Mouse (Mus musculus) limb, embryonic 12.5 days (tissue): ENCODE data around the gene Sec14l5. TPM values are rescaled to one million over a fixed set of nuclear protein-coding genes. Genes with fewer than 3 reads are reported as not detected.

Source experiments
- ATAC-seq: fragments of 200-750 bp; cut with Nextera tagmentation; 2 replicates; pipeline ENCODE4 v1.8.0; 2017; ENCODE audit warnings: low read depth, moderate TSS enrichment; ENCODE audit not compliant: insufficient number of reproducible peaks, insufficient read depth, low FRiP score, low TSS enrichment
- H3K27ac ChIP-seq: fragments of 300-500 bp; sonication (generic); 2 replicates; pipeline ENCODE4 v1.5.1; 2016; ENCODE audit warnings: mild to moderate bottlenecking, moderate library complexity
- H3K27me3 ChIP-seq: fragments of 300-500 bp; sonication (generic); 2 replicates; pipeline ENCODE4 v1.6.1; 2016; ENCODE audit warnings: mild to moderate bottlenecking, moderate library complexity
- H3K36me3 ChIP-seq: fragments of 300-500 bp; sonication (generic); 2 replicates; pipeline ENCODE4 v1.6.1; 2016; ENCODE audit warnings: mild to moderate bottlenecking, moderate library complexity
- H3K4me1 ChIP-seq: fragments of 300-500 bp; sonication (generic); replicated peaks from 2 replicates; pipeline ENCODE4 v1.6.1; 2016
- H3K4me2 ChIP-seq: fragments of 300-500 bp; sonication (generic); 2 replicates; pipeline ENCODE4 v1.6.1; 2016; ENCODE audit warnings: mild to moderate bottlenecking, moderate library complexity
- H3K4me3 ChIP-seq: fragments of 300-500 bp; sonication (generic); replicated peaks from 2 replicates; pipeline ENCODE4 v1.5.1; 2016; ENCODE audit warnings: mild to moderate bottlenecking
- H3K9ac ChIP-seq: fragments of 300-500 bp; sonication (generic); replicated peaks from 2 replicates; pipeline ENCODE4 v1.6.1; 2016; ENCODE audit warnings: mild to moderate bottlenecking, moderate library complexity
- H3K9me3 ChIP-seq: fragments of 300-500 bp; sonication (generic); 2 replicates; pipeline ENCODE4 v1.6.1; 2016; ENCODE audit warnings: mild to moderate bottlenecking, moderate library complexity
- WGBS: fragments of 180-500 bp; shearing (Covaris S2); methylation state at CpG from one replicate; pipeline ENCODE4 v1.1.7; 2016; 5-methylcytosine and 5-hydroxymethylcytosine counted together
- polyA plus RNA-seq: library from polyadenylated mRNA; unstranded; fragments of >200 nt; fragmentation: Nextera tagmentation; extraction: Ambion mirVana; gene quantifications from 2 replicates; pipeline ENCODE4 v1.2.1, GENCODE M21; 2016

Gene Sec14l5
- polyA plus RNA-seq, 1 experiment from 2014 or later: 0.04 TPM

DNA sequence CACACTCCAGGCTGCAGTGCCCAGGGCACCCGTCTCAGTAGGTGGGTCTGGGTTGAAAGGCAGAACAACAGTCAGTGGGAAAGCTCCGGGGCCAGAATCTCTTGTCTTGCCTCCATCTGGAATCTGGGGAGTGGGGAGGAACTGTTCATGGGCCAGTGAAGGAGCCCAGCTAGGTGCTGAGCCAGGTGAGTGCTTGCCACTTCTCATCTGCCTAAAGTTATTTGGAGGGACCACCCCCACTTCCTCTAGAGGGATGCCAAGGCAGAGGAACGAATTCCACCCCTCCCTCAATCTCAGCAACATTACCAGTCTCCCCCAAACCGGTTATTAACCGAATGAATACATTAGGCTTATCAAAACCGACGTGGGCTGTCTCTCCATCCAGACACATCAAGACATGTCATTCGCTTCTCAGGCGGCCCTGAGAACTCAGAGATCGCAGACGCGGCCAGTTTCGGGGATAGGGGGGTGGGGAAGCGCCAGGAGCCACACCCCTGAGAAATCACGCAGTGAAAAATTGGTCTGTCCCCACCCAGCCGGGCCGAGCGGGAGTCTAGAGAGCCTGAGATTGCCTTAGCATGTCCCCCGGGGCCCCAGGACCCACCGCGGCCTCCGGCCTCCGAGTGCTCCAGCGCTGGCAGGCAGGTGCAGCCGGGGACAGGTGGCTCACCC, 15.5 kb upstream of the Sec14l5 start:
- 0 out of 2 replicates have a peak, but pooled peaks cover 10% of the 10 kb centered on the region for H3K4me1 ChIP-seq
- no peaks in the 10 kb centered on the region for H3K36me3 ChIP-seq
- peak overlapping the region; percentile 43 for H3K4me3 ChIP-seq
- no peak for ATAC-seq
- H3K27me3 ChIP-seq: peaks cover 90% of the 10 kb centered on the region
- 5% methylated on average over 25 of the region's 25 CpGs for WGBS
- no peaks in the 10 kb centered on the region for H3K9me3 ChIP-seq
- H3K27ac ChIP-seq: no peak overlapping the region
- peak overlapping the region; percentile 73 for H3K4me2 ChIP-seq
- no peak overlapping the region for H3K9ac ChIP-seq

DNA sequence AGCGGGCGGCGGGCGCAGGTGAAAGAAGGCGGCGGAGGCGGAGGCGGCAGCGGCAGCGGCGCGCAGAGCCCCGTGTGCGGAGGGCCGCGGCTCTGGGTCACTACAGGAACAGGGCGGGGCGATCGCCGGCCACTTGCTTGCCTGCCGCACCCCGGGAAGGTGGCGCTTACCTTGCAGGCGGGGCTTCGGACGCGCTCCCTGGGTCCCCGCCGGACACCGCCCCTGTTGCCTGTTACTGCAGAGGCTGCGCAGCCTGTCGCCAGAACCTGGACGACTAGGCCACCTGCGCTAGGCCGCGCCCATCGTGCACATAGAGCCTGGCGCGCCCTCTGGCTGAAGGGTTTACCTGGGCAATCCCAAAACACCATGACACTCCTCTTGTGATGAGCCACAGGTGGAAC, 14.5 kb upstream of the Sec14l5 start, which contains the start of gene Ppl:
Ppl (minus strand) TSS at position 21 of the 401 bp plus-strand sequence.
- Histone ChIP-seq H3K4me2 (peak within 1 kb of the TSS; percentile 73), H3K9ac (peak within 1 kb of the TSS; percentile 48), H3K9me3 (no peaks in the 10 kb centered on the region), H3K27me3 (peaks cover 85% of the 10 kb centered on the region), H3K4me3 (peak within 1 kb of the TSS; percentile 43), H3K4me1 (0 out of 2 replicates have a peak, but pooled peaks cover 10% of the 10 kb centered on the region), H3K27ac (no peak within 1 kb of the TSS), H3K36me3 (no peaks in the 10 kb centered on the region)
- ATAC-seq: no peak; the same call in 1 of the 2 replicates
- under 1% methylated on average over 39 of the region's 39 CpGs for WGBS

DNA sequence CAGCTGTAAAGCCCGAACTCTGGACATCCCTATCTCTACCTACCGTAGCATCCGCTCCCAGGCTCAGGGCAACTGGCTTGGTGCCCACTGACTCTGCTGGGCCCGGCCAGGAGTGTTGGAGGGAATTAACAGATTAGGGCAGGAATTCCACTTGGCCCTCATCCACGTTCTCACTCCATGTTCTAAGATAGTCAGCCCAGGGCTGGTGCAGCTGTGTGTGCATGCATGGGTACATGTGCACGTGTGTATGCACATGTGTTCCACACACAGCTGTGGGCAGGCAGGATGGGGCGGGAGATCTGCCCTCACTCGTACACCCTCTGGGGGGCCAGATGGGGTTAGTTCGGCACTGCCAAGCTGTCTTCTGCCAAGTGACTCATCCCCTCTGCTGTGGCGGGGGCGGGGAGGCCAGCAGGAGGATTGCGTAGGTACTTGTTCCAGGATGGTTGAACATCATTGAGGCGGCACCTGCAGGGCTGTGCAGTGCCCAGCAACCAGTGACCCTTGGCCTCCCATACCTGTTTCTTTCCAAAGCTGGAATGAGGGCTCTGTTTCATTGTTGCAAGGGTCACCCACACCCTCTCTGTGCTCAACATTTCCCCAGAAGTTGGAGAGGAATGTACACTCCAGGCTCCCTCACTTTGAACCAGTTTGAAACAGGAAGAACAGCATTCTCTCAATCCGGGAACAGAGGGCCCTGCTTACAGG, 12.1 kb upstream of the Sec14l5 start:
- Histone ChIP-seq H3K4me2 (no peak overlapping the region), H3K27ac (no peak overlapping the region), H3K9me3 (no peaks in the 10 kb centered on the region), H3K4me3 (no peak overlapping the region), H3K36me3 (no peaks in the 10 kb centered on the region), H3K9ac (no peak overlapping the region), H3K4me1 (peaks cover 10% of the 10 kb centered on the region; the same call in 1 of the 2 replicates), H3K27me3 (peaks cover 62% of the 10 kb centered on the region)
- WGBS: 80% methylated on average over 14 of the region's 14 CpGs
- no peak for ATAC-seq

DNA sequence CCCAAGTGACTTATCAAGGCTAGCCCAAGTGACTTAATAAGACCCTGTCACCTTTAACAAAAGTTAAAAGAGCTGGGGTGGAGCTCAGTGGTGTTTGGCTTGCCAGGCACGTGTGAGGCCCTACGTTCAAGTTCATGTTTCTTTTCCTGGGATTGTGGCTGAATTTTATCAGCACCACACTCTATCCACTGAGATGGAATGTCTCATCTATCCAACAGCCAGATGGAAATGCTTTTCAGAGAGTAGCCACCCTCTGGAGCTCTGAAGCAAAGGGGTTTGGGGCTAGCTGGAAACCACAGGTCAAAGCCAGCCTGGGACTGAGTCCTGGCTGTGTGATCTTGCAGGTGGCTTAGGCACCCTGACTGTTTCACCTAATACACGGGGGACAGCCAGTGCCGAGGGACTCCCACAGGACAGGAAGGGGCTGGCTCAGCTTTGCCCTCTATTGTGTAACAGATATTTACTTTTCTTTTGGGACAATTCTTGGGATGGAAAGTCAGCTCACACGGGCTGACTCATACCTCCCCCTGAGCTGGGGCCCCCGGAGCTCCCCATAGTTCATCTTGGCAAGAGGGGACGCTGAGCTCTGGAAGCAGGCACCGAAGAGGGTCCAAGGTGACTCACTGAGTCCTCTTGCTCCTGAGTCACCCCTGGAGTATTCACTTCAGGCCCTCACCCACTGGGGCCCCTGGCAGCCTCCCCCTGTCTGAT, 11.2 kb upstream of the Sec14l5 start:
- peaks cover 10% of the 10 kb centered on the region; the same call in 1 of the 2 replicates for H3K4me1 ChIP-seq
- no peak overlapping the region for H3K27ac ChIP-seq
- no peaks in the 10 kb centered on the region for H3K9me3 ChIP-seq
- peaks cover 53% of the 10 kb centered on the region for H3K27me3 ChIP-seq
- no peak for ATAC-seq
- no peak overlapping the region for H3K4me3 ChIP-seq
- no peak overlapping the region for H3K9ac ChIP-seq
- no peaks in the 10 kb centered on the region for H3K36me3 ChIP-seq
- WGBS: 76% methylated on average over 8 of the region's 8 CpGs
- no peak overlapping the region for H3K4me2 ChIP-seq

DNA sequence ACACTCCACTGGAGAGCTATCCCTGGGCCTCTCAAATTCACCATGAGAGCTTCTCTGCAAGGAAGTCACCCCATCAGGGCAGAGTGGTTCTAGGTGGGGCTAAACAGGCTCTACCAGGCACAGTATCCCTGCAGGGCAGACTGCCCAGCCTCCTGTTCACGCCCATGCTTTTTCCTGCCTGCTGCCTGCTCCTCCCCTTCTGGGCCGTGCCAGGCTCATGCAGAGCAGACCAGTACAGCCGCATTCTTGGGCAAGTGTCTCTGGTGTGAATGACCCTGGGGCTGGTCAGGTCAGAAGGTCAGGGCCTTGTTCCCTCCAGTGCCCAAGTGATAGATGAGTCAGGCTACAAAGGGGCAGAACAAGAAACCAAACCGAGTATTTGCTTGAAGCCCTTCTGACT, 10.4 kb upstream of the Sec14l5 start:
- no peak overlapping the region for H3K4me2 ChIP-seq
- no peak overlapping the region for H3K9ac ChIP-seq
- WGBS: 5% methylated on average over 4 of the region's 4 CpGs
- H3K36me3 ChIP-seq: no peaks in the 10 kb centered on the region
- peaks cover 9% of the 10 kb centered on the region; the same call in 1 of the 2 replicates for H3K4me1 ChIP-seq
- H3K4me3 ChIP-seq: no peak overlapping the region
- peaks cover 45% of the 10 kb centered on the region for H3K27me3 ChIP-seq
- H3K9me3 ChIP-seq: no peaks in the 10 kb centered on the region
- ATAC-seq: no peak
- no peak overlapping the region for H3K27ac ChIP-seq

DNA sequence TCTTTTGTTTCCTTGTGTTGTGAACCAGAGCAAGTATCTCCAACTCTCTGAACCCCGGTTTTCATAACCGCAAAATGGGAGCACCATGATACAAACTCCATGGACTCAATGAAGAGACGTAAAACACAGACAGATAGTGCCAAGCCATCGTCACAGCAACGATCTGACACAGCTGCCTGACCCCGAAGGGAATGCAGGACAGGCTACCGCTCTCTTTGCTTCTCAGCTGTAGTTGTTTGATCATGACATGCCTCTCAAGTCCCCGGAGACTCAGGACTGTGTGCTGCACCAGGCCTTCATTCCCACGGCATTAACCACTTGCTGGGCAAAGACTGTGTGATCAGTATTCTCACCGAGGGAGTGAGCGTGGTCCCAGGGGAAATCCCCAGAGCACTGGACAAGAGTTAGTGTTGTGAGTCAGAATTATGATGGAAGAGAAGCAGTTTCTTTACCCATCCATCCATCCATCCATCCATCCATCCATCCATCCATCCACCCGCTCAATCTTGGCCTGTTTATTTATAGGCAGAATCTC, 9.8 kb upstream of the Sec14l5 start:
- Histone ChIP-seq H3K4me2 (no peak overlapping the region), H3K27me3 (peaks cover 39% of the 10 kb centered on the region), H3K27ac (no peak overlapping the region), H3K36me3 (no peaks in the 10 kb centered on the region), H3K9ac (no peak overlapping the region), H3K4me3 (no peak overlapping the region), H3K4me1 (peaks cover 4% of the 10 kb centered on the region; the same call in 1 of the 2 replicates), H3K9me3 (no peaks in the 10 kb centered on the region)
- ATAC-seq: no peak
- WGBS: 59% methylated on average over 12 of the region's 12 CpGs

DNA sequence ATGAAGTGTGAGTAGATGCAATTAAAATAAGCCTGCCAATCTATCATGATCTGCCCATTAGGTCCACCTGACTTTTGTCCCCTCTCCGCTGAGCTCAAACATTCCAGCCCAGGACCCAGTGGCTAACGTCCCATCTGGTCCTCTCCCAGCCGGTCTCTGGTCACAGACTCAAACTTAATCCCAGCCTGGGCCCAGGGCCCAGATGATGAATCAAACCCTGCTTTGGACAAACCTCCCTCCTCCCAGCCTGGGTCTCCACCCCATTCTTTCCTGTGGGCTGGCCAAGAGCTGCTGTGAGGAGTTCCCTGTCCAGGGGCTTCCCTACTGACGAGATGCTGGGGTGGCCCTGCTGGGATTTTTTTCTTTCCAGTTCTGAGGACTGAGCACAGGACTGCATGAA, 7.2 kb upstream of the Sec14l5 start:
- Histone ChIP-seq H3K4me1 (no peaks in the 10 kb centered on the region; the same call in 1 of the 2 replicates), H3K4me2 (no peak overlapping the region), H3K27me3 (peaks cover 12% of the 10 kb centered on the region), H3K4me3 (no peak overlapping the region), H3K27ac (no peak overlapping the region), H3K36me3 (no peaks in the 10 kb centered on the region), H3K9me3 (no peaks in the 10 kb centered on the region), H3K9ac (no peak overlapping the region)
- WGBS: 25% methylated on average over 4 of the region's 4 CpGs
- ATAC-seq: no peak; the same call in 1 of the 2 replicates

DNA sequence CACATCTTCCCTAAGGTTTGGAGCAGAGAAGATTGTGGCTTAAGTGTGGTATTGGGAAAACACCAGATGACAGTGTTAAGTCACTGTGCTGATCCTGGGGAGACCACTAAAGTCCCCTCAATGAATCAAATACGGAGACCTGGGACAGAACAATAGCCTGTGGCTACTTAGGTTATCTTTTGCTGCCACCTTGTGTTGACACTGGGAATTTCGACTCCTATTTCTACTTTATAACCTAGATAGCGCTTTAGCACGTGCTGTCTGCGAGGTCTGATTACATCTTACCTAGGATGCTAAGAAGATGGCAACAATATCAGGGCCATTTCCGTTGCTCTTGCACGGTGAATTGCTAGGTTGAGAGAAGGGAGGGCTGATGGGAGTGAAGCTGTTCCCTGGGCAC, 1.3 kb upstream of the Sec14l5 start:
- no peaks in the 10 kb centered on the region for H3K36me3 ChIP-seq
- 0% methylated on average over 7 of the region's 7 CpGs for WGBS
- peaks cover 10% of the 10 kb centered on the region; the same call in 1 of the 2 replicates for H3K4me1 ChIP-seq
- peak overlapping the region; percentile 64 for H3K4me2 ChIP-seq
- H3K27ac ChIP-seq: no peak overlapping the region
- H3K9ac ChIP-seq: no peak overlapping the region
- H3K4me3 ChIP-seq: no peak overlapping the region
- no peak for ATAC-seq
- peaks cover 33% of the 10 kb centered on the region for H3K27me3 ChIP-seq
- no peaks in the 10 kb centered on the region for H3K9me3 ChIP-seq

DNA sequence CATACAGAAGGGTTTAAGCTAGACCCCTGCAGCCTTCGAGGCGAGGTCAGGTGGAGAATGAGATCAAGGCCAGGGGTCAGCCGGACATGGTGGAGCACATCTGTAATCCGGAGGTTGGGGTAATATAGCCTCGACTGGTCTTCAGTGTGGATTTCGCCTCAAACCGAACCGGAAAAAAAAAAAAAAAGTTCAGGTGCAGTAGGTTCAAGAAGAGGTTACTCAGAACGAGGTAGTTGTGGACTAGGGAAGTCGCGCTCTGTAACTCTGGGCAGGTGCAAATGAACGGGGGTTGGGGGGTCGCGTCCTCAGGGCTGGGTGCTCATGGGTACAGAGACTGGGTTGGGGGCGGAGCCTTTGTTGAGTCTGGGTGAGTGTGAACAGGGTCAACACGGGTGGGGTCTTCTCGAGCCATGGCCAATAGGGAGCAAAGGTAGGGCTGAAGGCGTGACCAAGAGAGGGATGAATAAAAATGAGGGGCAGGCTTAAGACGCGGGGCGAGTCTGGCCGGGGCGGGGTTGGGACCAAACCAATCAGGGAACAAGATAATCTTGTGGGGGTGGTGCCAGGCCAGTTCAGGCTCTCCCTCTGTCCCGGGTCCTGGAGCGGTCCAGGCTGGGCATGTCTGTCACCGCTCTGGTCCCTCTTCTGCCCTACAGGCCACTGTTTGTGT, 407 bp upstream of the Sec14l5 start:
- Histone ChIP-seq H3K9ac (0 out of 2 replicates have a peak overlapping the region, but pooled peaks have one; percentile 12), H3K4me3 (peak overlapping the region; percentile 35), H3K4me2 (peak overlapping the region; percentile 64), H3K27ac (no peak overlapping the region), H3K4me1 (peaks cover 10% of the 10 kb centered on the region; the same call in 1 of the 2 replicates), H3K36me3 (no peaks in the 10 kb centered on the region), H3K9me3 (no peaks in the 10 kb centered on the region), H3K27me3 (peaks cover 33% of the 10 kb centered on the region)
- ATAC-seq: peak; percentile 94
- WGBS: 1% methylated on average over 26 of the region's 26 CpGs

DNA sequence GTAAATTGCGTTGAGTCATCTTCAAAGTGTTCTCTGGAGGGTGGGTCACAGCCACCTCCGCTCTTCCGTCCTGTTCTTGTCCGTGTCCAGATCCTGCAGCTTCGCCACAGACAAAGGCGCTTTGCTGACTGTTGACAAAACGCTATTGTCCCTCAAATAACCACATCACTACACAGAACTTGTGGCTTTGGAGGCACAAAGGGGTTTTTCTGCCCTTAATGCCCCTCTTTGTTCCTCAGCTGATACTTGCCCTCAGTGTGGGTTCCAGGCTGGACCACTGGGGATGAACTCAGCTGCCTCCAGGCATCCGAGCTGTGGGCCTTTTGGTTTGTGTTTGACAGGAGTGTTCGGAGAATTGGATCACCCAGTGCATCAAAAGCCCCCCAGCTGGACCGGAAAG, 3.6 kb downstream of the Sec14l5 start:
- Histone ChIP-seq H3K27me3 (peaks cover 33% of the 10 kb centered on the region), H3K36me3 (no peaks in the 10 kb centered on the region), H3K4me2 (no peak overlapping the region), H3K9me3 (no peaks in the 10 kb centered on the region), H3K9ac (no peak overlapping the region), H3K4me3 (no peak overlapping the region), H3K27ac (no peak overlapping the region), H3K4me1 (peaks cover 14% of the 10 kb centered on the region; the same call in 1 of the 2 replicates)
- 83% methylated on average over 10 of the region's 10 CpGs for WGBS
- no peak for ATAC-seq
